Mouse (Mus musculus) embryonic facial prominence, embryonic 12.5 days (tissue): Measurements from ENCODE around the gene Col25a1. TPM values are rescaled to one million over a fixed set of nuclear protein-coding genes. Genes with fewer than 3 reads are reported as not detected.

Experiments used
- ATAC-seq: fragments of 200-750 bp; cut with Nextera tagmentation; 2 replicates; pipeline ENCODE4 v1.8.0; 2017; ENCODE audit not compliant: insufficient number of reproducible peaks, insufficient read depth, low FRiP score, low TSS enrichment
- H3K27ac ChIP-seq: fragments of 300-500 bp; sonication (generic); 2 replicates; pipeline ENCODE4 v1.5.1; 2016; ENCODE audit warnings: mild to moderate bottlenecking
- H3K27me3 ChIP-seq: fragments of 300-500 bp; sonication (generic); 2 replicates; pipeline ENCODE4 v1.6.1; 2016; ENCODE audit warnings: mild to moderate bottlenecking, moderate library complexity
- H3K36me3 ChIP-seq: fragments of 300-500 bp; sonication (generic); 2 replicates; pipeline ENCODE4 v1.6.1; 2016; ENCODE audit warnings: mild to moderate bottlenecking
- H3K4me1 ChIP-seq: fragments of 300-500 bp; sonication (generic); 2 replicates; pipeline ENCODE4 v1.6.1; 2016
- H3K4me2 ChIP-seq: fragments of 300-500 bp; sonication (generic); replicated peaks from 2 replicates; pipeline ENCODE4 v1.6.1; 2016; ENCODE audit warnings: mild to moderate bottlenecking, moderate library complexity
- H3K4me3 ChIP-seq: fragments of 300-500 bp; sonication (generic); 2 replicates; pipeline ENCODE4 v1.5.1; 2016; ENCODE audit warnings: mild to moderate bottlenecking
- H3K9ac ChIP-seq: fragments of 300-500 bp; sonication (generic); 2 replicates; pipeline ENCODE4 v1.6.1; 2016; ENCODE audit warnings: mild to moderate bottlenecking, moderate library complexity
- H3K9me3 ChIP-seq: fragments of 300-500 bp; sonication (generic); 2 replicates; pipeline ENCODE4 v1.6.1; 2016; ENCODE audit warnings: mild to moderate bottlenecking, moderate library complexity
- WGBS: fragments of 180-500 bp; shearing (Covaris S2); methylation state at CpG from one replicate; pipeline ENCODE4 v1.1.7; 2016; 5-methylcytosine and 5-hydroxymethylcytosine counted together
- polyA plus RNA-seq: library from polyadenylated mRNA; unstranded; fragments of >200 nt; fragmentation: Nextera tagmentation; extraction: Ambion mirVana; gene quantifications from 2 replicates; pipeline ENCODE4 v1.2.1, GENCODE M21; 2016

Gene Col25a1
- polyA plus RNA-seq, 1 experiment from 2014 or later = 31.1 TPM

DNA sequence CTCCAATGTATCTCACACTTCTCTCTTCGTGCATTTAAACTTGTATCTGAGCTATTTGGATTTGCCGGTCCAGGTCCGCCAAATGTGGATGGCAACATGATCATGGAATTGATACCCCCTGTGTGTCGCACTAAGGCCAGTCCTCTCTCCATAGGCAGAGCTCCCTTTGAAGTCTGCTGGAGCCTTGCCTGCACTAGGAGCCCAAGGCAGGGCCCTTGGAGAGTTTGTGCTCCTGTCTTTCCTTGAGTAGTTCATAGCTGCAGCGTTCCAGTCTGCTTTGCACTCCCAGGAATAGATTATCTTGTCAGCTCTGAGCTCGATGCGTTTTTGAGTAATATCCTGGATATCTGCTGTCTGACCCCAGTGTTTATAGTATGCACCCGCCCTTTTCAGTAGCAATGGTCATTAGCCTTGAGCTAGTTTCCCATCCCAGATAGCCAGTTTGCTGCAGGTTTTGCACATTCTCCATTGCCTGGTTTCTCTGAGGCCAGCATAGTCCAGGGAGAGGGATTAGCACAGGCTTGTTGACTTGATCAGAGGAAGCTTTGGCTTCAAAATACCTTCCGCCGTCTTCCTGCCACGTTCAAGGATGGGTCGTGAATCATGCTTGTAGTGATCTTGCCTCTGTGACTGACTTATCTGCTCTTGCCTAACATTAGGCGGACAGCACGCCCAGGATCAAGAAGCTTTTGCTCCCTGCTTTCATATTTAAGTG lies 258.1 kb downstream of the Col25a1 start:
- H3K27me3 ChIP-seq = no peaks in the 10 kb centered on the region
- WGBS = 65% methylated on average over 14 of the region's 14 CpGs
- no peak overlapping the region for H3K4me3 ChIP-seq
- ATAC-seq = no peak
- no peaks in the 10 kb centered on the region for H3K4me1 ChIP-seq
- no peak overlapping the region for H3K9ac ChIP-seq
- H3K27ac ChIP-seq = no peak overlapping the region
- H3K4me2 ChIP-seq = no peak overlapping the region
- no peaks in the 10 kb centered on the region for H3K9me3 ChIP-seq
- H3K36me3 ChIP-seq = no peaks in the 10 kb centered on the region

DNA sequence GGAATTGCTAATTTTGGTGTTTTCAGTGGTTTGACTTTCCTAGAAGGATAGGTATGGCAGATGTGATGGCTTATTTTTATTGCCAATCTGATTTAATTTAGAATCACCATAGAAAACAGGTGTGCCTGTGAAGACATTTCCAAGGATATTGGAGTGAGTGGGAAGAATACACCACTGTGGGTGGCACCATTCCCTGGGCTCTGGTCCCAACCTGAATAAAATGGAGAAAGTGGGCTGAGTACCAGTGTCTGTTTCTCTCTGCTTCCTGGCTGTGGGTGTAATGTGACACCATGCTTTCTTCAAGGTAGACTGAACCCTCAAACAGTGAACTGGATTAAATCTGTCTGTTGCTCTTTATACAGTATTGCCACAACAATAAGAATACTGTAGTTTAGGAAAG lies 265.3 kb downstream of the Col25a1 start:
- Histone ChIP-seq H3K4me3 (no peak overlapping the region), H3K9ac (no peak overlapping the region), H3K9me3 (no peaks in the 10 kb centered on the region), H3K4me1 (peaks cover 4% of the 10 kb centered on the region; the same call in 1 of the 2 replicates), H3K27ac (no peak overlapping the region), H3K36me3 (no peaks in the 10 kb centered on the region), H3K4me2 (no peak overlapping the region), H3K27me3 (no peaks in the 10 kb centered on the region)
- ATAC-seq = no peak

DNA sequence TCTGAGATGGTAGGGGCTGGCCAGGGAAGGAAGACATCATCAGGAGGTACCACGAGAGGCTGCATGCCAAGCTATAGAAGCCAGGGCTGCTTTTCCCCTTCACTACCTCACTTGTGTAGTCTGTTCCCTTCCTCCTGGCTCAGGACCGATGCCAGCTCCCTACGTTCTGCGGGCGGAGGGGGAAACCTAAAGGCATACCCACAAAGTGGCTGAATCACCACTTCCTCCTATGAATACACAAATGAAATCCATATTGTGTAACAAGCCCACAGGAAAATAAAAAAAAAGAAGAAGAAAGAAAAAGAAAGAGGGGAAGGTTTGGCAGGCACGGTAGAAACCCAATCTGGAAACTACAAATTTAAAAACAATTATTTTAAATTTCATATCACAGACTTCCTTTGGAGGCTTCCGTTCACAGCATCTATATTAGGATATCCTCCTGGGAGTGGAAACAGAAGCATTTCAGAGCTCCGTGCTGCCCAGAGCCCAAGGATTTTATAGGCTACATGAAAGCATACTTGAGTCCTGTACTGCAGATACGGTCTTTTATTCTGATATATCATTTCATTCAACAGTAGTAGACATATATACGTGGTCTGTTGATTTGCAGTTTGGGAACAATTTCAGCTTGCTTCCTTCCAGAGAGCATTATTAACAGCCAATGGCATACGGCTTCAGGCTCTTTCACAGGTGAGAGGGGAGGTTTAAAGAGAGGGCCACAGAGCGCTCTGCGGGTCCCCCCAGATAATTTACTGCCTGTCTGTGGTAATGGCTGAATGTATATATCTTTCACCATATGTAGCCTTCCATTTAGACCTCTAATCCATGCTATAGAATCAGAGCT lies 269.6 kb downstream of the Col25a1 start:
- no peaks in the 10 kb centered on the region for H3K9me3 ChIP-seq
- no peak overlapping the region for H3K4me2 ChIP-seq
- 60% methylated on average over 13 of the region's 13 CpGs for WGBS
- H3K27ac ChIP-seq = no peak overlapping the region
- no peak overlapping the region for H3K9ac ChIP-seq
- H3K36me3 ChIP-seq = no peaks in the 10 kb centered on the region
- peaks cover 9% of the 10 kb centered on the region for H3K4me1 ChIP-seq
- ATAC-seq = no peak
- no peaks in the 10 kb centered on the region for H3K27me3 ChIP-seq
- H3K4me3 ChIP-seq = no peak overlapping the region

DNA sequence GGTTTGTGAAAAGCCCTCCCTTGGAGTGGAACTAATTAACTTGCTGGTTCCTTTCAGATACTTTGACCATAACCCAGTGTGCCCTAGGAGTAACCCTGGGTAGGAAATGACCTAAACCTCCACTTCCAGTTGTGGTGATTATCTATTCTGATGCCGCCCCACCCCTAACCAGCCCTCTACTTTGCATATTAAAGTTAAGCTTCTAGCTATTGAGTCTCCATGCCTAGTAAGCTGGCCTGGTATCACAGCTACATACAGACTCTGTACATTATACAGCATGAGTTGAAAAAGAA lies 270.2 kb downstream of the Col25a1 start:
- no peak overlapping the region for H3K9ac ChIP-seq
- ATAC-seq = no peak
- no peak overlapping the region for H3K4me3 ChIP-seq
- no peaks in the 10 kb centered on the region for H3K36me3 ChIP-seq
- H3K27ac ChIP-seq = no peak overlapping the region
- no peaks in the 10 kb centered on the region for H3K9me3 ChIP-seq
- no peak overlapping the region for H3K4me2 ChIP-seq
- WGBS = 47% methylated on average over 1 of the region's 1 CpGs
- H3K4me1 ChIP-seq = peaks cover 9% of the 10 kb centered on the region
- H3K27me3 ChIP-seq = no peaks in the 10 kb centered on the region

DNA sequence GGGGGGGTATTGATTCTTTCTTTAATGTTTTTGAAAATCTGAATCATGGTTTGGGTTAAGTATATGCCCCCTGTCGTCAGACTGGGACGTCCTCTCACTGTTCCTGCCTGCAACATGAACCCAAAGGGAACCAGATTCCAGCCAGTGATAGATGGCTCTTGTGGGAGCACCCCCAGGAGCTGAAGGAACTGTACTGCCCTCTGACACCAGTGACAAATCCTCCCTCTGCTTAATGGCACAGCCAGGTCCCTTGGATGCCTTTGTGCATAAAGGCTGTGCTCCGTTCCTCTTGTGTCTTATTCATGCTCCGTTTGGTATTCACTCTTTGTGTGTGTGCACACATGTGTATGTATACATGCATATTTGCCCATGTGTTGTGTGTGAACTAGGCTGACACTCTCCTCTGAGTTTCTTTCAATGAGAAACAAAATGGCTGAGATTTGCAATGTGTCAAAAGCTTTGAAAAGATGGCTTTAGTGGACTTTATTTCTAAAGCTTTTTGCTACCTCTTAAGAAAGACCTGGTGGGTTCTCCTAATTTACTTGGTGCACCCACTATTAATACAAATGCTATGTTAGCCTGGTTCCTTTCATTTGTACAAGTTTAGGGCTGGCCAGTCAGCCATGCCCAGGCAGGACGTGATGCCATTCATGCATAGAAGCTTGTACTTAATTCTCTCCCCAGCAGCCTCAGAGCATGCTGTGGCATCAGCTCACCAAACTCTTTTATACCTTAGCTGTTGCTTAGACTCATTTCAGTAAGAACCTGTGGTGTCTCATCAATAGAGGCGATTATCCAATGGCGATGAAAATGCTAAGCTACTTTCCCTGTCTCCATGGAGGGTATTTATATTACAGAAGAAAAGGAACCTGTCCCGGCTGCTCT lies 273.5 kb downstream of the Col25a1 start:
- Histone ChIP-seq H3K9me3 (no peaks in the 10 kb centered on the region), H3K36me3 (no peaks in the 10 kb centered on the region), H3K4me2 (no peak overlapping the region), H3K9ac (no peak overlapping the region), H3K4me3 (no peak overlapping the region), H3K4me1 (peaks cover 9% of the 10 kb centered on the region), H3K27me3 (no peaks in the 10 kb centered on the region), H3K27ac (no peak overlapping the region)
- WGBS = 57% methylated on average over 8 of the region's 8 CpGs
- ATAC-seq = no peak

DNA sequence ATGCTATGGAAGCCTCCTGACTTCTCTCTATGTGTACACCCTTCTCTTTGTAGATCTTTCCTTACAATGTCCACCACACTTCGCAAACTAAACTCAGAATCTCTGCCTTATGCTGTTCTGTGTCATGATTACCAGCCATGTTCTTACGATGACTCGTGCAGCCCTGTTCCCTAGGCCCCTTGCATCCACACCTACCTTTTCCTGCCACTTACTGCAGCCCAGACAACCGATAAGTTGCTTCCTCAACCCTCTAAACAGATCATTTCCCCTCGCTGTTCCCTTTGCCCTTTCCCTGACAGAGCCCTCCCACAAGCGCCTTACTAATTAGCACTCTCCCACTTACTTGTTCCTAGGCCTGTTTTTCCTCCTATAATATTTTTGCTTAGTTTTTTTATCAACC lies 275.9 kb downstream of the Col25a1 start:
- Histone ChIP-seq H3K4me3 (no peak overlapping the region), H3K4me2 (no peak overlapping the region), H3K4me1 (peaks cover 3% of the 10 kb centered on the region; the same call in 1 of the 2 replicates), H3K9me3 (no peaks in the 10 kb centered on the region), H3K27ac (no peak overlapping the region), H3K9ac (no peak overlapping the region), H3K36me3 (no peaks in the 10 kb centered on the region), H3K27me3 (no peaks in the 10 kb centered on the region)
- WGBS = 59% methylated on average over 6 of the region's 6 CpGs
- no peak for ATAC-seq

DNA sequence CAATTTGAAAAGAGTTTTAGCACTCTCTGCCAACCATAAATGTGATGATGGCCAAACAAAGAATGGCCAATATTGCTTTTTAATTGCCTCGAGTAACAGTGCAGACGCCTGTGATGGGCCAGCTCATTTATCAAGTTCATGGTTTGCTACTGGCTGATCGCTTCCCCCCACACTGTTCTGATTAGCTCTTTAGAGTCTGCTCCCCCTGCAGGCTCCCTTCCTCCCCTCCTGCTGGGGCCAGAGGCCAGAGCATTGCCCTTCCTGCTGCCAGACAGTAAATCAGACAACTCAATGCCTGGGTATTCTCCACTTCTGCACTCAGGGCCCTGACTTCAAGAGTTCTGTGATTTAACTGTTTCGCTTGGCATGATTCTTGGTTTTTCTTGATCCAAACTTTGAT lies 281.9 kb downstream of the Col25a1 start:
- Histone ChIP-seq H3K27me3 (no peaks in the 10 kb centered on the region), H3K36me3 (no peaks in the 10 kb centered on the region), H3K27ac (no peak overlapping the region), H3K9me3 (no peaks in the 10 kb centered on the region), H3K4me1 (0 out of 2 replicates have a peak, but pooled peaks cover 3% of the 10 kb centered on the region), H3K9ac (no peak overlapping the region), H3K4me3 (no peak overlapping the region), H3K4me2 (no peak overlapping the region)
- 21% methylated on average over 4 of the region's 4 CpGs for WGBS
- no peak for ATAC-seq

DNA sequence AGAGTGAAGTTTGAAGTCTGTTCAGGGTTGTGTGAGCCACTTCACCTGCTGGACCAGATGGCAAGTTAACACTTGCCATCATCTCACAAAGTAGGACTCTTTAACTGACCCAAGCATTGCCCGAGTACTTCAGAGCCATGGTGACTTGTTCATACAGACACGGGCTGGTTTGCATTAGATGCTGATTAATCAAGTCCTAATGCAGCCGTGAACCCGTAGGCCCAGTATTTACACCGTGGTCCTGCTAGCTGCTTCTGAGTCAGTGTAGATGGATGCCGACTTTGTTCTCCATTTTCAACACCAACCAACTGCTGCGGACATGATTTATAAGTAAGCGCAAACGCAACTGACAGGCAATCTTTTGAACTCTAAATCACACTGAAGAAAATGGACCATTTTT lies 287.6 kb downstream of the Col25a1 start:
- H3K36me3 ChIP-seq = no peaks in the 10 kb centered on the region
- H3K27ac ChIP-seq = no peak overlapping the region
- WGBS = 70% methylated on average over 9 of the region's 9 CpGs
- H3K4me2 ChIP-seq = no peak overlapping the region
- no peak overlapping the region for H3K9ac ChIP-seq
- no peaks in the 10 kb centered on the region for H3K4me1 ChIP-seq
- no peaks in the 10 kb centered on the region for H3K27me3 ChIP-seq
- ATAC-seq = no peak
- H3K4me3 ChIP-seq = no peak overlapping the region
- H3K9me3 ChIP-seq = no peaks in the 10 kb centered on the region

DNA sequence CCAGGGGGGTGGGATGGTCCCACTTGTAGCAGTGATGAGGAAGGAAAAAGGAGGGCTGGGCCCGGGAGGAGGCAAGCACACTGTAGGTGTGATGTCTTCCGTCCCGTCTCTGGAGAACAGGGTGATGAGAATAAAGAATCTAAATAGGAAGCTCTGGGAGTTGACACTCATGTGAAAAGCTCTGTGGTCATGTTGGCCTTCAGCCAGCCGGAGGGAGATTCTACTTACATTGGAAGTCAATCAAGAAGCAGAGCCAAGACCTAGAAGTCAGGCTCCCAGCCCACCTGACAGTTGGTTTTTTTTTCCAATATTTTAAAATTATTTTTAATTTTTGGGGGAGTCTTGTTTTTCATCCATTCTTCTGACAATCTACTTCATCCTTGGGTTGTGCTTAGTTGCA lies 297.5 kb downstream of the Col25a1 start:
- 93% methylated on average over 4 of the region's 4 CpGs for WGBS

DNA sequence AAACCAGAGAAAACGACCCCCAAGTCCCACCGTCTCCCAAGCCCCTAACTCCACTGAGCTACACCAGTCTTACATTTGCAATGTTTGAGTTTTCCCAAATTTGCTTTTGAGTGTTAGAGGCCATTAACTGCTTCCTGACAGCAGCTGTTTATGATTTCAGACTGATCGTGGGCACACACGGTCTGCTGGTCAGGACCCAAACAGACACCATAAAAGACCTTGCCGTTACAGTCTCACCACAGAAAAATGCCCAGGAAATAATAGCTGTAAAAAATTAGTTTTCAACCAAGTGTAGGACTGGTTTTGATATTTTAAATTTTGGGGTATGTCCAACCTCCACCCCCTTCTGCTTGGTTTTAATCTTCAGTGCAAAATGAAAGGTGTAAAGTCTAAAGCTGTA lies 298.8 kb downstream of the Col25a1 start:
- WGBS = 33% methylated on average over 5 of the region's 5 CpGs

More for the DNA sequence above, 297.5 kb downstream of the Col25a1 start:
- H3K4me3 ChIP-seq = no peak overlapping the region
- ATAC-seq = no peak
- no peak overlapping the region for H3K9ac ChIP-seq
- H3K27me3 ChIP-seq = no peaks in the 10 kb centered on the region
- H3K4me2 ChIP-seq = no peak overlapping the region
- H3K27ac ChIP-seq = no peak overlapping the region
- H3K36me3 ChIP-seq = no peaks in the 10 kb centered on the region
- H3K9me3 ChIP-seq = no peaks in the 10 kb centered on the region
- H3K4me1 ChIP-seq = peaks cover 12% of the 10 kb centered on the region

DNA sequence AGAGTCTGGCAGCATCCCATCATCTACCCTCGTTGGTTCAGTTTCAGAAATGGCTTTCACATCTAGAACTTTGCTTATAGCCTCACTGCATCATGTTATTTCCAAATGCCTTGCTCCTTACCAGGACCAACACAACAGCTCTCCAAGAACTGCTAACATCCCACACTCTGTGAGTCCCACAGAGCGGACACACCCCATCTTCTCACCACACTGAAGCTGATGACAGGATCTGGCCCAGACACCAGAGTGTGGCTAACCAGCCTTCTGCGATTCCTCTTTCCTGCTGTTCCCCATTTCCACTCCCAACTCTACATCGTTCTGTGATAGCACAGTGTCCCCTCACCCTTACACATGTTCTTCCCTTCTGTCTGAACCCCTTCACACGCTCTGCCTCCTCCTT lies 301.5 kb downstream of the Col25a1 start:
- Histone ChIP-seq H3K4me2 (no peak overlapping the region), H3K27ac (no peak overlapping the region), H3K27me3 (no peaks in the 10 kb centered on the region), H3K4me3 (no peak overlapping the region), H3K36me3 (no peaks in the 10 kb centered on the region), H3K9ac (no peak overlapping the region), H3K4me1 (peaks cover 20% of the 10 kb centered on the region), H3K9me3 (no peaks in the 10 kb centered on the region)
- WGBS = 91% methylated on average over 5 of the region's 5 CpGs
- no peak for ATAC-seq

More for the DNA sequence above, 298.8 kb downstream of the Col25a1 start:
- Histone ChIP-seq H3K27ac (no peak overlapping the region), H3K4me3 (no peak overlapping the region), H3K9ac (no peak overlapping the region), H3K4me1 (peaks cover 12% of the 10 kb centered on the region), H3K9me3 (no peaks in the 10 kb centered on the region), H3K27me3 (no peaks in the 10 kb centered on the region), H3K36me3 (no peaks in the 10 kb centered on the region), H3K4me2 (no peak overlapping the region)
- ATAC-seq = no peak
